Mouse (Mus musculus) left cerebral cortex, adult 9 months (tissue): ENCODE results near the gene Card14.
"Not testable (repeated sequence)": the region's sequence is repeated elsewhere in the genome, so short reads cannot be mapped to it uniquely, and the experiment has no call there.

Experiments used
- DNase-seq, 2 experiments: peaks; one replicate each; pipeline ENCODE4 v3.0.0; 2022; ENCODE audit warnings: low spot score in 2 of 2

Card14 gene

DNA sequence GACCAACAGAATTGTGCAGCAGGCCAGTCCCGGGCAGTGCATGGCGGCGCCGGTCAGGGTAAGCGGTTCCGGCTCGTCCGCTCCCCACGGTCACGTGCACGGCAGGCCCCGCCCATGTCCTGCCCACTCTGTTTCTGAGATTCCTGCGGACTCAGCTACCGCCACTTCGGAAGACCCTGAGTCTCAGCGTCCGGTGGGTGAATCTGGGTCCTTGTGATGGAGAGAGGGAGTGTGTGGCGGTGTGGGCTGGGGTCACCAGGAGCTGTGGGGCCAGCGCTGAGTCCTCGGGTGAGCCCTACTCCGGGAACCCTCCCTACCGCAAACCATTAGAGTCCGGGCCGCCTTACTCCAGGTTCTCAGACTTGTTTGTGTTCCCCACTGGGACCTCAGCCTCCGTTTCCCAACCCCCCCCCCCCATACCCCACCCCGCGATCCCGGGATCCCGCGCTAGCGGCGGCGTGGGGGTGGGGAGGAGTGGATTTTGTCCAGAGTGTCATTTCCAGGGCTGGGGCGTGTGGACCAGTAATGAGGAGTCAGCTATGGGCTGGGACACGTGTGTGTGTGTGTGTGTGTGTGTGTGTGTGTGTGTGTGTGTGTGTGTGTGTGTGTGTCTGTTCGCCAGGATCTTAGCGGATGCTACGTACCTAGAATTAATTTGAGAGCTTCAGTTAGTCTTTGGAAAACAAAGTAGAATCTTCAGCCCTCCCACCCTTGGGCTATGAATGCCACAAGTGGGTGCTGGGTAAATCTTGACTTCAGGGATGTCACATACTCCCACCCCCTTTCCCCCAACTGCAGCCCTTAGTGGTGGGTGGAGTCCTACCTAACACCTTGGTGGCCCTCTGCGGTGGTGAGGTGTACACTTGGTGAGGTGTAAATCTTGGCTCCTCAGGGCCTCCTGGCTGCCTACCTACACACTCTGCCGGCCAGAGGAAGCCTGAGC, 48.1 kb downstream of the Card14 start, which contains the start of the genes Sgsh and Slc26a11:
Gene Sgsh (minus strand): TSS at position 94 of the 943 bp plus-strand sequence.
Gene Slc26a11 (plus strand): TSS at position 115 of the 943 bp plus-strand sequence.
- DNase-seq, result peak in 1 of 2 experiments; percentile 72

DNA sequence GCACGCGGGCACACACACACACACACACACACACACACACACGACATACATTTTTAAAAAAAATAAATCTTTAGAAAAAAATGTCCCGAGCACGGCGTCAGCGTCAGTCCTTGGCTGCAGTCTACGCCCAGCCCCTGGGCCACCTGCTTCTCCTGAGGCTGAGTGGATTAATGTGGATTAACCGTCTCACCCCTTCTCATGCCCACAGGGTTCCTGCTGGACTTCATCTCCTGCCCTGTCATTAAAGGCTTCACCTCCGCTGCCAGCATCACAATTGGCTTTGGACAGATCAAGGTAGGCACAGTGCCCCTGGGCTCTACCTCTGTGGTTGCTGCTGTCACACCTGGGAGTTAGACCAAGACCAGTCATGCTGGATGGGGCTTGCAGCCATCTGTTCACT, 51.5 kb downstream of the Card14 start:
- DNase-seq, result no peak

DNA sequence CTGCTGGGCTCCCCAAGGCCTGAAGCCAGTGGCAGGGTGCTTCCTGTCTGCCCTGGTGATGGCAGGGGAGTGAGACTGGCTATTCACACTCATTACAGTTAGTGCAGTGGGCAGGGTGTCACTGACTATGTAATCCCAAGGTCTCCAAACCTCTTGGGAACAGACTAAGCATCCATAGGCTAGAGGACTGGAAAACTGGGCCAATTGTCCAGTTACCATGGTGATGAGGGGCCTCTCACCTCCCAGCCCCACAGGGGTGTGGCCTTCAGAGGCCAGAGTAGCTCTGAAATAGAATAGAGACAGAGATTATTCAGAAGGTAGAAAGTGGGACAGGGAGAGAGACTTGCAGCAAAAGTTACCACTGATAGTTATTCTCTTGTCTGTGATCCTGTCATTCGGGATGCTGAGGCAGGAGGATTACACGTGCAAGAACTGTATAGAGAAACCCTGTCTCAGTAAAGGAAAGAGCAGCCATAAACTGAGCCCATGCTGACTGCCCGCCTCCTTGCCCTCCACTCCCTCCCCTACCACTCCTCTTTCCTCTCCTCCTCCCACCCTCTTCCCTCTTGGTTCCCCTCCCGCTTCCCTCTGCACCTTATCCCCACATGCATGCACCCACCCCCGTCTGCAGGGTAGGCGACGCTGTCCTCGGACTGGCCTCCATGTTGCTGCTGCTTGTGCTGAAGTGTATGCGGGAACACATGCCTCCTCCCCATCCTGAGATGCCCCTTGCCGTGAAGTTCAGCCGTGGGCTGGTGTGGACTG, 55.4 kb downstream of the Card14 start:
- no peak for DNase-seq

DNA sequence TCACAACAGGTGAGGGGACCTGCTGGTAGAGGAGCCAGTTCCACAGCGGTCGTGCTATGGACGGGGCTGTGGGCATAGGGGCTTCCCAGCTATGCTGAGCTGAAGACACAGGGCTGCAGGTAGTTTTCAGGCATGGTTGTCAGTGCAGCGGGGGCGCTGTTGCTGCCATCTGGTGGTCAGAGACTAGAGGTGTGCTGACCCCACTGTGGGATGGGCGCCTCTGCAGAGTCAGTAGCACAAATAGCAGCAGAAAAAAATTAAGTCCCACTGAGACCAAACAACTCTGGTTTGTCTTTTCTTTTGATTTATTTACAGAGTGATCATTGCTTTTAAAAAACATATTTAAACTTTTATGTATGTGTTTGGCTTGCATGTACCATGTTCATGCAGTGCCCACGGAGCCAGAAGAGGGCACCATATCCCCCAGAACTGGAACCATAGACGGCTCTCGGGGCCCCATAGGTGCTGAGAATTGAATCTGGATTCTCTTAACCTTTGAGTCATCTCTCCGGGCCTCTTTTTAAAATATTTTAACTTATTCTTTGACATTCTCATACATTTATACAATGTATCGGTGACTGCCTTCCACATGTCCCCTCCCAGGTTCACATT, 56.1 kb downstream of the Card14 start:
- DNase-seq, result peak in 1 of 2 experiments; percentile 63

DNA sequence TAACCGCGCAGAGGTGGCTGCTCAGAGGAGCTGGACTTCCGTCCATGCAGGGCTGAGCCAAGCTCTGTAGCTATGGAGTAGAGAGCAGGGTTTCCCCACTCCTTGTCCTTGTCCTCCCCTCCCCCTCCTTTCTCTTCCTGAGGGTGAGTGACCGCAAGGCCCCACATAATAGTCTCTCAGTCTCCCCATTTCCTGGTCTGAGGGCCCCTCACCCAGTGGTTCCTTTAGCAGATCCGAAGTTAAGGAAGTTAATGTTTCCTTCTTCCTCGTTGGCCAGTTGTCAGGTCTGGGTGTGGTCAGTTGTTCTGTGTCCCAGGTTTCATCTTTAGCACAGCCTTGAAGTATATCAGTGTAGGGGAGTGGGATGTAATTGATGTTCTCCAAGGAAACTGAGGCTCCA, 67.9 kb downstream of the Card14 start:
- no peak for DNase-seq

DNA sequence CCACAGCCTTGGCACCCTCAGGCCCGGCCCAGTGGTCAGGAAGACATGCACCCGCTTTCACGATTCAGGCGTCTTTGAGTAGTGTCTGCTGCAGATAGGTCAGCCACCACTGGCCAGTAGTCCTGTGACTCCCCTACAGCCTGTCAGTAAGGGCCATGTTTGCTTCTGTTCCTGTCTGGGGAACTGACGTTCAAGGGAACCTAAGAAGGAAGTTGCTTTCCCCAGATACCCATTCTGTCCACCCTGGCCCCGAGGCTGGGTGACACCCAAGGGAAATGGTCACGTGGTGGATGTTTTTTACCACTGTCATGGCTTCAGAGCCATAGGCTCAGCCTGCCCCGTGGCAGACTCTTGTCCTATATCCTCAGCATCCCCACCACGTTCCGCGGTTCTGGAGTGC, 69.8 kb downstream of the Card14 start:
- DNase-seq, result no peak

DNA sequence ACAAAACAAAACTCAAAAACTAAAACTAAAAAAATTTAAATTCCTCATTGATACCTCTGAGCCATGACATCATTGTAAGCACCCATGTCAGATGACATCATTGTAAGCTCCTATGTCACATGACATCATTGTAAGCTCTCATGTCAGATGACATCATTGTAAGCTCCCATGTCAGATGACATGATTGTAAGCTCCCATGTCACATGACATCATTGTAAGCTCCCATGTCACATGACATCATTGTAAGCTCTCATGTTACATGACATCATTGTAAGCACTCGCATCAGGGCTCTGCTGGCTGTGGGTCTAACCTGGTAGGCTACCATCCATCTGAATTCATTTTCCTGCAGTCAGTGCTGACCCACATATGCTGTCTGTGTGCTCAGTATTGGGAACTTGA, 71.0 kb downstream of the Card14 start:
- DNase-seq, result no peak

DNA sequence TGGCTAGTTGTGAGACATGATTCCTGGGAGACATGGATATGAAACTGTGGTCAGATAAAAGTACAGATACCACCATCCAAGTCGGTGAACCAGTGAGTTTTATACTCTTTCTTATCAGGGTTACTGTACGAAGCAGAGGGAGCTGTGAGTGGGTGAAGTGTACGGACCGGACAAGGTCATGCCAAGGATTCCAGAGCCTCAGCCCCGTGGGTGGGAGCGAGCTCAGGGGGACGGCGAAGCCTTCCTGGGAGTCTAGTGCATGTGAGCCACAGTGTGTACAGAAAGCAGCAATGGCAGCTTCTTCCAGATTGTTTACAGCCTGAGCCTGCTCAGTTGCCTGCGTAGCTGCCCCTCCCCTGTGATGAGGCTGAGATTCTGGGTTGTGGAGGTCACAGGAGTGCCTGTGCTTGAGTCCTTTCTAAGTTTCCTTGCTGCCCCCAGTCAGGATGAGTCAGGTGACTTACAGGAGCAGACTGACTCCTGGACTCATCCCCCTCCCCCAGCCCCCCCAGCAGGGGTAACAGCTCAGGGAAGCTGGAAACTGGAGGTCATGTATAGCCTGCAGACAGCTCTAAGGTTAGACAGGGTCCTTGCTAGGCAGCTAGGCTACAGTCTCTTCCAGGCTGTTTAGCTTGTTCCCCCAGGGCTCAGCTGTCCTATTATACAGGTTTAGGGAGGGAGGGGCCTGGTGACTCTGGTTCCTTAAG, 74.2 kb downstream of the Card14 start:
- no peak for DNase-seq

DNA sequence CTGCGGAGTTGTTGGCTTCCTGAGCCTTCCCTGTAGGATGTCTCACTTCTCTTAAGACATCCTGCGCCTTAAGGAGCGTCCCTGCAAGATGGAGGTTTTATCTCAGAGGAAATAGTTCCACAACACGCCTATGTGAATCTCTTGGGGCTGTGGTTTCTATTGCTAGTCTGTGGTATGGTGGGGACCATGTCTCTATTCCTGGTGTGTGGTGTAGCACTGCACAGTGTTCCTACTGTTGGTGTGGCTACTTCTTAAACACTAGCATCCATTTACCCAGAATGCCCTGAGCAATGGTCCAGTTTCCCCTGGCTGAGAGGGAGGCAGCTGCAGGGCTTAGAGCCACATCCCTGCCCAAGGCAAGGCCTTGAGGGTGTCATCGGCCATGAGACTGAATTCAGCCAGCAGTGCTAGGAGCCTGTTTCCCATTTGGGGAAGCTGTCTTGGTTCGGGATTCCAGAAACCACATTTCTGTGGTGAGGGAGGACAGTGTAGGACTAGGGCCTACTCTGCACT, 74.8 kb downstream of the Card14 start:
- DNase-seq, result no peak

DNA sequence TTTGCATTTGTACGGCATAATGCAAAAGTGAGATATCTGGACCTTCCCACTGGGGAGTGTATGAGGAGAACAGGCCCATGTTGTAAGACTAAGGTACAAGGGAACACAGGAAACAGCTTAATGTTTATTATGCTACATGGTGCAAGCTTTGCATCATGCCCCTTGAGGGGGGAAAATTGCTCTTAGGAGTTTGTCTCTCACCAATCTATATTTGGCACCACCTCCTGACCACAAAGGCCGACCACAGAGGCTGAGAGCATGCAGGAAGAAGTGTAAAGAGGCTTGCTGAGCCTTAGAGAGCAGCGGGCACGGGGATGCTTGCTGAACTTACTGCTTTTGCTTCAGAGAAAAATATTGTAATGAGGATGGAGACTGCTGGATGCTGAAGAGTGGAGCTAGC, 77.3 kb downstream of the Card14 start:
- DNase-seq, result no peak

DNA sequence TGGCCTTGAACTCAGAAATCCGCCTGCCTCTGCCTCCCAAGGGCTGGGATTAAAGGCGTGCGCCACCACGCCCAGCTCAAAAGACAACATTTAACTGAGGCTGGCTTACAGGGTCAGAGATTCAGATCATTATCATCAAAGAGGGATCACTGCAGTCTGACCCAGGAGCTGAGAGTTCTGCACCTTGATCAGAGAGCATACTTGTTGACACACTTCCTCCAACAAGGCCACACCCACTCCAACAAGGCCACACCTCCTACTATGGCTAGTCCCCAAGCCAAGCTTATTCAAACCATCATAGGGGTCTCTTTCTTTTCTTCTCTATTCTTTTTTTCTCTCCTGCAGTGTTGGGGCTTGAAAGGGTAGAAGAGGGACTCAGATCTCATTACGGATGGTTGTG, 78.7 kb downstream of the Card14 start:
- no peak for DNase-seq

DNA sequence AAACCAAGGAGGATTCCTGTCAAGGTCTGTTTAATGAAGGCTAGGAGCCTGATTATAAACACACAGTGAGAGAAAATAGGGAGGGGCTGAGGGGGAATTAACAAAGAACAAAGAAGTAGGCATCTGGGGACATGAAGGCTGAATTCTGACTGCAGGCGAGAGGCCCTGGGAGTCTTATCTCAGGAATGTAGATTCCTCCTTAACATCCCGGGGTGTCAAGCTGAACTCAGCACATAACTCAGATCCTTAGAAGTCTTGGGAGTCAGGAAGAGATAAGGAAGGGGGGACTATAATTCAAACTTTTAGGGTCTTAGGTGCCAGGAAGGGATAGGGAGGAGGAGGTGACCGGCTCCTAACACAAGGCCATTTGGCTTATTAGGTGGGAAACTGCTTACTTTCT, 79.7 kb downstream of the Card14 start:
- DNase-seq, result not testable (repeated sequence)

DNA sequence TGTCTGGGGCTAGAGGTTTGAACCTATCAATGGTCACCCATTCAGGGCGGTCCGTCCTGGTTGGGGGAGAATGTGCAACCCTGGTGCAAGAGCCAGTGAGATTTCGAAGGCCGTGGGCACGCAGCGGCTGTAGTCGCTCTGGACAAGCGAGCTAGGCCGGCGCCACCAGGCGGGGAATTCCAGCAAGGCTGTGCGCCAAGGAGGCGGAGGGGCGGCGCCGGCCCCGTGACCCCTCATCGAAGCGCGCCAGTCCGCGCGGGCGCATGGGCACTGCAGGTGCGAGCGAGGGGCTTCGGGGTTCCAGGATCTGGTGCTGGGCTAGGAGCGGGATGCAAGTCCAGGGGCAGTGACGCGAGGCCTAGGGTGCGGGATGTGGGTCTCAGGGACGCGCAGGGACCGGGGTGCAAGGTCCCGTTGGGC, 82.3 kb downstream of the Card14 start:
- DNase-seq, result peak in 1 of 2 experiments; percentile 46

DNA sequence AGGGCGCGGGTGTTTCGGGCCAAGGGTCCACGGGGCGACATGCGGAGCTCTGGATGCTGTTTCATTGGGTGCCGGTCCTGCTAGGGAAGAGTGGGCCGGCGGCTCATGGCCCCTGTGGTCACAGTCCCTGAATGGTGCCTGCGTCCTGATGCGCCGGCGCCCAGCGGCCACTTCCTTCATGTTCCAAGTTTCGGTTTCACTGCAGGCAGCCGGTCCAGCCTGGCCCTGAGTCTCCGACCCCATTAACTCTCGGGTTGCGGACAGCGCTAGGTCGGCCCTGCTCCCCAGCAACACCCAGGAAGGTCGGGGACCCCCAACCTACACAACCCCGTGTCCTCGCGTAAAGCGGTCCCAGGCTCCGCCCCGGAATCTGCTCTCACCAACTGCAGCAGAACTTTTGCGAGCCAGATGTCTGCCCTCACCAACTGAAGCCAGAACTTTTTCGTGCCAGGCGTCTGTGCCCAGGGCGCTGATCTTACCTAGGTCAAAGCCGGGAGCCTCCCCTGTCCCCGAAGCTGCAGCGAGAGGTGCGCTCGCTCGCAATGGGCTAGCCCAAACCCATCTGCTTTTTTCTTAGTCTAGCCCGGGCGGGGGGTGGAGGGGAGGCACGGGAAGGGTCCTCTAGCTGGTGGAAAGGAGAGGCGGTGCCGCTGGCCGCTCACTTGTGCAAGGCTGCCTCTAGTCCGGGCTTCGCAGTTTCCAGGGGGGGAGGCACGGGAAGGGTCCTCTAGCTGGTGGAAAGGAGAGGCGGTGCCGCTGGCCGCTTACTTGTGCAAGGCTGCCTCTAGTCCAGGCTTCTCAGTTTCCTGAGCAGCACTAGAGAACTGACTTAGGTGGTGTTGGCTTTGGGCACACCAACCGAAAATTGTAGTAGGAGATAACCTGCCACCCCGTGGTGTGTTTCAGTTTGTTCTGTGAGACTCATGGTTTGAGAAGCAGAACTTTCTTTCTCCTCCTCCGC, 83.0 kb downstream of the Card14 start:
- peak in 1 of 2 experiments; percentile 38 for DNase-seq

DNA sequence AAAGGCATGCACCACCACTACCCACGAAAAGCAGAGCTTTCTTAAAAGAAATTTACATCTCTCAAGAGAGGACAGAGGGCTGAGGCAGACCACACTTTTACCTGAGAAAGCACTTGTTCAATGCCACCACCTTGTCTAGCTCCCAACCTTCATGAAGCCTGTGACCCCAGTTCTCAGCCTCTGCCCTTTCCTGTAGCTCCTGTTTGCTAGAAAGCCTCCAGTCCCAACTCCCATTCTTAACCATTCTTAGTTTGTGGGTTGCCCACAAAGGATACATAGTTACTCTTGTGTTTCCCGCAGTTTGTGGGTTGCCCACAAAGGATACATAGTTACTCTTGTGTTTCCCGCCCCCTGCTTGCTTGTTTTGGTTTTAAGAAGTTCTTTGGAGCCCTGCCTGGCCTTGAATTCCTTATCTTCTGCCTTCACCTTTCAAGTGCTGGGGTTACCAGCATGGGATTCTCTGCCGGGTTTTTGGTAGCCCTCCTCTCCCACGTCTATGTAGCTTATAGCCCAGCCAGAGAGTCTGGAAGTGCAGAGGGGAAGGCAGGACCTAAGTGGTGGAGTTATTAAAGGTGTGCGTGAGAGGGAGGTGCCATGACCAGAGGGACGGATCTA, 83.9 kb downstream of the Card14 start:
- DNase-seq, result no peak

DNA sequence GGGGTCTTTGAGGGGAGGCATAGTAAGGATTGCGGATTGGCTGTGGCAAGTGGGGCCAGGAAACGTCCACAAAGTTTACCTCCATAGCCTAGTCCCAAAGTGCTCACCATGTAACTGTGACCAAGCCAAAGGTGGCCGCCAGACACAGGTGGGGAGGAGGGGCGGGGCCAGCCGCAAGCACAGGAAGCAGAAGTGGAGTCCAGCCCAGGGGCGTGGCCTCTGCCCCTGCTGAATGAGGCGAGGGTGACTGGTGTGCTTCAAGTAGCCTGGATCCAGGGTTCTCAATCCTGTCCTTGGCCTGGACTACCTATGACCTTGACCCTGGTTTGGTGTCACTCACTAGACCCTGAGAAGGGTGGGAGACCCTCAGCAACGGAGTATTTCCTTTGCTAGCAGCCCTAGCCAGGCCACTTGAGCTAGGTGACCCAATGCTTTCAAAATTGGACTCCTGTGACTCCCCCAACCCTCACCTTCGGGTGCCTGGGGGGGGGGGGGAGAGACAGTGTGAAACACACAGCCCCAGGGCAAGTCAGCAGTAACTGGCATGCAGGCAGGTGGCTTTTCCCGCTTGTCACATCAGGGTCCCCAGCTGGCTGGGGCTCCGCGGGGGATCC, 84.5 kb downstream of the Card14 start:
- DNase-seq, result no peak

DNA sequence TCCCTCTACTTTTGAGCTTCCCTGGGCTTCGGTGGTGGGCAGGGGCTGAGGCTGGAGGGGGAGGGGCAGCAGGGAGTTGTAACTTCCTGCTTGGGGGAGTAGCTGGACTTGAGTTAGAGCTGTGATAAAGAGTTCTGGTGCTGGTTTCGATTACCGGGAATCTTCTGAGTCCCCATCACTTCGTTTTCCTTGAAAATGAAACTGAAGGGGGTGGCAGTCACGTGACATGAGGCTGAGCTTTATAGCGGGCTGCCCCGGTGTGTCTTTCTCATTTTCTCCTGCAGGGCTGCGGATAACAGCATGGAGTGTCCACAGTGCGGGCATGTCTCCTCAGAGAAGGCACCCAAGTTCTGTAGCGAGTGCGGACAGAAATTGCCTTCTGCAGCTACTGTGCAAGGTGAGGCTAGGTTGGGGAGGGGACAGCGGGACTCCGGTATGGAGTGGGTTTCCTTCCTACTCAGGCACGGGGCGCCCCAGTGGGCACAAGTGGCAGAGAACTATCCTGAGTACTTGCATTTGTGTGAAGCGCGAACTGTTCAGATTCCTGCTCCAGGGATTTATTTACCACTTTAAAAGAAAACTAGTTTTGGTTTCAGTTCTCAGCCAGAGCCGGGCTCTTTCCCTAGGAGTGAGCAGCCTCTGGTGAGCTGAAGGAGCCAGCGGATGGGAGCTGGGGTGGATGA, 85.4 kb downstream of the Card14 start, which contains the start of gene Rnf213:
Gene Rnf213 (plus strand): TSS at position 301 of the 683 bp plus-strand sequence.
- DNase-seq, result peak; percentile 14 to 34

DNA sequence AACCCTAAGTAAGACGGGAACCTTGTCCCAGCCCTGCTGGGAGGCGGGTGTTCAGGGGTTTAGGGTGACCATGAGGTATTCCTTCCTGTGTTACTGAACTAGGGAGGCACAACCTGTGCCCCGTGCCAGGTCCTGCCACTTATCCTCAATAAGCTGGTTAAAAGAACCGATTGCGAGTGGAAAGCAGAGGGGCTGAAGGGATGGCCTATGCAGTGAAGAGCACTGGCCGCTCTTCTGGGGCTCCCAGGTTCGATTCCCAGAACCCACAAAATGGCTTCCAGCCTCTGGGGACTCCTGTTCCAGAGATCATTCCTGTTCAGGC, 85.9 kb downstream of the Card14 start:
- no peak for DNase-seq

DNA sequence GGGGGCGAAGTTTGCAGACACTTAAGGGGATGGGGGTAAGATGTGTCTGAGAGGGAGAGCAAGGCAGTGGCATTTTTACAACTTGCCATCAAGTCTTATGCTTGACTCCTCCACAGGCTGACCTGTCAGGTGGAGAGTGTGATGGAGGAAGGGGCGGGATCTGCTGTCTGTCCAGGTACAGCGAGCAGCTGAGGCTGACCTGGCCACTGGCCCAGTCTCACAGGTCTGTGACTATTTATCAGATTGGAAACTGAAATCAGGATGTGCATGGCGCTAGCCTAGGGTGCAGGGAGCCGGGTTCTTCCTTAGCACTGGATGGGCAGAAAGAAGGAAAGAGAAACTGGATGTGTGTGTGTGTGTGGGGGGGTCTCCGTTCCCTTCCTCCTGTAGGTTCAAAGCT, 86.6 kb downstream of the Card14 start:
- DNase-seq, result no peak
